Mouse (Mus musculus): ENCODE data around the gene Itga8.

GRCm38 (mm10) chr2:12109306-12109705 lies 192.4 kb downstream of the Itga8 start:
- no peak for TF ChIP-seq TAL1 (conservative IDR thresholded peaks at IDR 0.05; ENCODE audit: low read depth, low read length)
- TF ChIP-seq CTCF (IDR thresholded peaks at IDR 0.05; ENCODE audit: low read depth, low read length): no peak
- TF ChIP-seq GATA1 (IDR thresholded peaks at IDR 0.05; ENCODE audit: borderline replicate concordance, low read length): no peak

Data from G1E (cell line).